Mouse (Mus musculus) spleen, postnatal 4 days (tissue): ENCODE results near the gene Bicc1.
A peak's percentile ranks its signal among the peaks of the same experiment; 100 is the strongest.
"Not testable (repeated sequence)": the region's sequence is repeated elsewhere in the genome, so short reads cannot be mapped to it uniquely, and the experiment has no call there.

Experiments used
- DNase-seq, 2 experiments: peaks; one replicate each; pipeline ENCODE4 v3.0.0; 2022; ENCODE audit warnings: low spot score in 2 of 2

Bicc1 gene

GRCm38 (mm10) chr10:70949254-70950104 lies 210.0 kb downstream of the Bicc1 start:
- DNase-seq = no peak

DNA sequence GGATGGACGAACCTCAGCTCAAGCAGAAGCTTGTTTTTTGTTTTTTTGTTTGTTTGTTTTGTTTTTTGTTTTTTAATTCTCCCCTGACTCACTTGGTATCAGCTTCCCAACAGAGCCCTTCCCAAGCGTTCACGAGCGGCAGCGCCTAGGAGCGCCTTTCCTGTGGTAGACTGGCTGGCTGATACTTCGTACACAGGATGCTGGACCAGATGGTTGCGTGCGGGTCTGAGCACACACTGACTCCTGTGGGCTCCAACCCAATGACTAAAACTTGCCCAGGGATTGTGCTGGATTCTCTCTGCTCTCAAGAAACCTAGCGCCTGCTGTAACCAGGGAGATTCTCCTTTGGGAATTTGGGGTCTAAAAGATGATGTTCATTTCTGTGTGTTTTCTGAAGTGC lies 211.2 kb downstream of the Bicc1 start:
- DNase-seq = no peak

DNA sequence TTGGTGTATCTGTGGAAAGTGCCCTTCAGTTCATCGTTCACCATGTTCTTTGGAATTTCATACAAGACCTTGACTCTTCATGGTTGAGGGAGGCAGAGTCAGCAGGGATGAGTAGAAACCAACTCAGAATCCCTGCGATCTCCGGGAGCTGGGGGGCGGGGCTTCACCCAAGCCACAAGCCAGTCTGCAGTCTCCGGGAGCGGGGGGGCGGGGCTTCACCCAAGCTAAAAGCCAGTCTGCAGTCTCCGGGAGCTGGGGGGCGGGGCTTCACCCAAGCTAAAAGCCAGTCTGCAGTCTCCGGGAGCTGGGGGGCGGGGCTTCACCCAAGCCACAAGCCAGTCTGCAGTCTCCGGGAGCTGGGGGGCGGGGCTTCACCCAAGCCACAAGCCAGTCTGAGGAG lies 213.4 kb downstream of the Bicc1 start:
- DNase-seq = not testable (repeated sequence)

DNA sequence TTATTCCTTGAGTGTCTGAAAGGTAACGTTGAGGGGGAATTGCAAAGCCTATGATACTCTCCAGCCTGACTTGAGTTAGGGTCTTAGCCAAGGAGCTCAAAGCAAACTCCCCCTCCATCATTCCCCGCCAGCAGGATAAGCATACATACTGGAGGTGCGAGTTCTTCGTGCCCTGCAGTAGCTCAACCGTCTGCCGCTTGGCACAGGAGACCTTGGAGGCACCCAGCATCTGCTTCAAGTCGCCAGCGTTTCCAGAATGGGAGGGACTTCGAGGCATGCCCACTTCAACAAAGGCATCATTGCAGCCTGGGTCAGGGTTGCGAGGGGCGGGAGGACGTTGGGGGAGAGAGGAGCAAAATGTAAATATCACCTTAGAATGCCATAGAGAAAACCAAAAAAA lies 214.4 kb downstream of the Bicc1 start:
- DNase-seq = no peak

GRCm38 (mm10) chr10:70941623-70942022 lies 217.9 kb downstream of the Bicc1 start:
- no peak for DNase-seq

- DNase-seq = no peak
Measured at GRCm38 (mm10) chr10:70939751-70940150, 219.7 kb downstream of the Bicc1 start.

DNA sequence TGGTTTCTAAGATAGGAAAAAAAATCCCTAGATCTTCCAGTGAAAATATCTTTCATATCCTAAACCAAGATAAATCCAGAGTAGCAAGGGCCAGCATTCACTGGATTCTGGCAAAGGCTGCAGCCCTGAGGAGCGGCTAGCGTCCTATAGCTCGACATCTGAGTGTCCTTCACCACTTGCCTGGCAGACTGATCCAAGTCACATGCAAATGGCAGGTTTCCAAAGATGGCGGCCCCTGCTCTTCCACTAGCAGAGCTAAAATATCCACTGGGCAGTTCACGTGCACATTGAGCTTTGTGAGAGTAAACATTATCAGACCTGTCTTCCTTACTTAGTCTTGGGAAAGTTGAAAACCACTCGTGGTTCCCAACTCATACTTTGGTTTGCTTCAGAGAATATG lies 222.1 kb downstream of the Bicc1 start:
- DNase-seq = no peak

GRCm38 (mm10) chr10:70936008-70936407 lies 223.5 kb downstream of the Bicc1 start:
- no peak for DNase-seq

DNA sequence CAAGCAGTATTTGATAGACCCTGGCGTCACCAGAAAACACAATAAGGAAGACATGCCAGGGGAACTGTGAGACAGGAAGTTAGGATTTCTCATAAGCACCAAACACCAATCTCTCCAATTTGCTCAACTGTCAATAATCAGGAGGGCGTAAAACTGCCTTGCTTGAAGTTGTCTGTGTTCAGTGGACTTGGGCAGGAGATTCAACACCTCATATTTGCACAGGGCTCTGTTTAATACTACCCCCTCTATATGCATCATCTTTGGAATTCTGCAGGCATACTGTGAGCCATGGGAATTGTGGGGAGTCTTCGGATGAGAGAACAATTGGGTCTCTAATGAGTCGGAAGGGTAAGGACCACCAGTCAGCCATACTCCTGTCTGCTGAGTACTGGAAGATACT lies 233.4 kb downstream of the Bicc1 start:
- no peak for DNase-seq

DNA sequence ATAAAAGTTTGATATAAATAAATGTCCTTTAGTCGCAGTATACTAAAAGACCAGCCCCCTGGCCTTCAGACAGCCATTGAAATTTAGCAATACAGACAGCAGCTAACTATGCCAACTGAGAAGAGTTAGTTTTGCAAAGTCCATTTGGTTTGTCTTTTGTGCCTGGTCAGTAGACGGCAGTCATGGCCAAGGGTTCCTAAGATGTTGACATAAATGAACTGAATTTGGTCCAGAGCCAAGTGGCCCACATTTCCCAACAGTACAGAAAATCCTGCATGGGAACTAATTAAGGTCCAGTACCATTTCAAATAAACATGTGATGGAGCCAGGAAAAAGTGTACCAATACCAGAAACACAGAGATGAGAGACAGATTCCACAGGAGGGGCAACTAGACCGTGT lies 235.2 kb downstream of the Bicc1 start:
- DNase-seq = no peak

DNA sequence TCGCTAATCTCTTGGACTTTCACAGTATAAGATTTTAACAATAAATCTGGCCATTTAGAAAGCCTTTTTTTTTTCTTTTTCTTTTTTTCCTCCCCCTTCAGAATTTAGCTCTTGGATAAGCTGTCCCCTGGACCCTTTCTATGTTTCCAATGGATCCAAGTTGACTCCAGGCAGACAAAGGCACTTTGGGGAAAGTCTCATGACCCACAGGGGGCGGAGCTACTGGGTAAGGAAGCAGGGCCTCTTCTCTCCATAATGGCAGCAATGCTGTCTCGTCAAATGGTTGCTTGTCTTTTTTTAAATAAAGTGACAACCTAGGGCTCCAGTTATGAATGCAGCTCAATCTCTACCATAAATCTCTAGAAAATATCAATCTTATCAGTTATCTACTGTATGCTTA lies 235.6 kb downstream of the Bicc1 start:
- no peak for DNase-seq

DNA sequence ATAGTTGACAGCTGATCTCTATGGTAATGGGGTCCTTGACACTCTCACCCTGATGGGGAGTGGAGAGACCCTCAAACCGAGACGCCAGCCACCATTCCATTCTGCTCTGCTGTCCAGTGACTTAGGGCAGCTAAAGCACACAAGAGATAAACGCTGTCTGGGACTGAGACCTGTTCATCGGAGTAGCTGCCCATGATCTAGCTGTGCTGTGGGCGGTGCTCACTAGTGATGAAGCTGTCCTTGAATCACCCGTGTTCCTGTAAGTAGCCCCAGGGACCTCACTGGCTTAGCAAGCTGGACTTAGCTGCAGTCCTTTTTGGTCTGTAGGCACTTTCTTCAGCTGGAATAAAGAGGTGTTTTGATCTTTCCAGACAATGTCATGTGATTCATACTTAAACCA lies 238.0 kb downstream of the Bicc1 start:
- DNase-seq = no peak

DNA sequence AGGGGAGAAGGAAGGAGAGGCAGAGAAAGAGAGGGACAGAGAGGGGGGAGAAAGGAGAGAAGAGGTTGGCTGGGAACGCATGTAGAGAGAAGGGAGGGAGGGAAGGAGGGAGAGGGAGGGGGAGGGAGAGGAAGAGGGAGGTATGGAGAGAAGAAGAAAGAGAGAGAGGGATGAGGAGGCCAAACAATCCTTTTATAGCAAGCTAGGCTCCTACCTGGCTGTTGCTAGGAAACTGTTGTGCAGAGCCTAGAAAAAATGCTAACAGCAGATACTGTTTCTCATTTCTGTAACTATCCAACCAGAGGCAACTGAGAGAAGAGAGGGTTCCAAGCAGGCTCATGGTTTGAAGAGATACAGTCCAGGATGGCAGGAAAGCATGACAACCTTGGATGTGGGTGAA lies 239.6 kb downstream of the Bicc1 start:
- no peak for DNase-seq

- DNase-seq = no peak
Measured at GRCm38 (mm10) chr10:70919031-70919663, 240.4 kb downstream of the Bicc1 start.

DNA sequence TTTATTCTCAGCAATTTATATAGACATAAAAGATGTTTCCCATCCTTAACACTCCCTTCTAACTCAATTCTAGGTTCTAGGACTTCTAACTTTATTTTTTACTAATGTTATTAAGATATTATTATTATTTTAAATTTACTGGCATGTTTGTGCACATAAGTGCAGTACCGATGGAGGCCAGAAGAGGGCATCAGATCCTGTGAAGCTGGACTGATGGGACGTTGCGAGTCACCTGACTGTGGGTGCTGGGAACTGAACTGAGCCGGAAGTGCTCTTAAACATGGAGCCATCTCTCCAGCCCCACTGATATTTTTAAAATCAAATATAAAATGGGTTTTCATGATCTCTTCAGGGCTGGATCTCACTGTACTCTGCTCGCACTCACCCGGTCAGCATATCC lies 242.8 kb downstream of the Bicc1 start:
- DNase-seq = no peak

DNA sequence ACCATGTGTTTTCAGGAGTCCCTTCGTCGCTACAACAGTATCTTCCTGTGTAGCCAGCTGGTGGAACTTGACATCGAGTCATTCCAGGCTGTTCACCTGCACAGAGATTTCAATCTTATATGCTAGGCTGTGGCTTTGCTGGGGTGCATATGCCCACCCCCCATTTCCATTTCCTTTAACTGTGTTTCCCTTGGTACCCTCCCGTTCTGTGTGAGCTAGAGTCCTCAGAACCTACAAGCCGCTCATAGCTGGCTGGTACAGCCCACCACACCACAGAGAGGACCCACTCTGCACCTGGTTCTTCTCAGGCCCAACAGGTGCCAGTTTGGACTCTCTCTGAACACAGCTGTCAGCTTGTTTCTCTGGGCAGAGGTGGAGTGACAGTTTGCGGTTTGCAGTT lies 244.4 kb downstream of the Bicc1 start:
- no peak for DNase-seq

DNA sequence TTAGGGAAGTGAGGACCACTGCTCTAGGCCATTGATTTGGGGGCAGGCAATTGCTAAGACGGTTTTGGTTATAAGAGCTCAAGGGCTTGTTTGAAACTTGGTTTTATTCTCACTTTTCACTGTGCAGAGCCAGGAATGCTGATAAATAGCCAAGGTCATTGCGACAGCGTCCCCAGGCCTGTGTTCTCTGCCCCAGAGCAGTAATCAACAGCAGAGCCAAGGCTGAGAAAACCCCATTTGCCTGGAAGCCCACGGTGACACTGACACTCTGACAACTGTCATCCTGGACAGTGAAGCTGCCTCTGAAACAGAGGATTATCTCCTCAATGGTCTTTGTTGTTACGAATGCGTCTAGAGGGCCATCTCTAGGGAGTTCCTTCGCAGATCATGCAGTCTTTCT lies 255.6 kb downstream of the Bicc1 start:
- DNase-seq = peak in 1 of 2 experiments; percentile 21

DNA sequence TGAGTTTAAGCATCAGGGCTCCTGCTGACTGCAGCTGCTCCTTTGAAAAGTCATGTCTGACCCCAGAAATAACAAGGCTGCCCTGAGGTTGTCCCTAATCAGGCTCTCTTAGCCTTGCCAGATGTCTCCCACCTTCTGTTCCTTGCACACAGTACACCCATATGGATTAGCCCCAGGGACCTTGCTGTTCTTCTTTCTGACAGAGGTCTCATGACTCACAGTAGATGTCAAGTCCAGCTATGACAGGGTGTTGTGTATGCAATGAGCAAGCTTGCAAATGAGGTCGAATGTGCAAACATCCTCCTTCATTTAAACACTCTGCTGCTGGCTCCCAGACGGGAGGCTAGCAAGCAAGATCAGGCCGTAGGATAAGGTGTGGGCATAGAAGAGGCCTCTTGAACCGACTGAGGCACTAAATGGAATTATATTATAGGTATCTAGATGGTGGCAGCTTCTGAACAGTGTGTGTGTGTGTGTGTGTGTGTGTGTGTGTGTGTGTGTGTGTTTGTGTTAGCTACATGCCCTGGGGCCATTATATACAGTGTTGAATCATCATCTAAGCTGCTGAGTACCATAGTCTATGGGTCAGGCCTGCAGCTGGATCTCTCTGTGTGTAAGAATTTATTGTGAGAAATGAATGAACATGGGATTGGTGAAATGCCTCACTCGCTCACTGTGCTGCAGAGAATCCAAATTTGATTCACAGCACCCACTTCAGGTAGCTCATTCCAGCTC lies 256.6 kb downstream of the Bicc1 start:
- DNase-seq = peak in 1 of 2 experiments; percentile 24

DNA sequence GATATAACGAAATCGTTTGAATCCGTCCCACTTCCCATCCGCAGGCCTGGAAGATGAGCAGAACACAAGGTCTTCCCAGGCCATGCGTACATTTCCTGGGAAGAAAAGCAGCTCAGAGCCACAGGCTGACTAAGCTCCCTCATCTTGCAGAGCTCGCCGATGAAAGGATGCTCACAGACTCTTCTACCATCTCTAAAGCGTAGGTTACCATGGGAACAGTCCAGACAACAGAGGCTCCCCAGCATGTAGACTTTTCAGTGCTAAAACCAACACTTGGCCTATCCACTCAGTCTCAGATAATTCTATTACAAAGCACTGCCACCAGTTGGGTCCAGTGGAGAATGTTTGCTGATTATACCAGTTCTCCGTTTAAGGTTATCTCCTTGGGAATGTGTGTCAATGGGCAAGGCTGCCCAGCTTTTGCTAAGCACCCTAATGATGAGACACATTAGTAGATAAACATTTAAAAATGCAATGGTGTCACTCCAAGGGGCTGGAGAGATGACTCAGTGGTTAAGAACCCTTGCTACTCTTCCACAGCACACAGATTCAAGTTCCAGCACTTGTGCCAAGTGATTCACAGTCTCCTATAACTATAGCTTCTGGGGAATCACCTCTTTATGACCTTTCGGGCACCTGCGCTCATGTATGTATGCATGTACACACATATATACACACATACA lies 258.2 kb downstream of the Bicc1 start:
- peak in 1 of 2 experiments; percentile 27 for DNase-seq

DNA sequence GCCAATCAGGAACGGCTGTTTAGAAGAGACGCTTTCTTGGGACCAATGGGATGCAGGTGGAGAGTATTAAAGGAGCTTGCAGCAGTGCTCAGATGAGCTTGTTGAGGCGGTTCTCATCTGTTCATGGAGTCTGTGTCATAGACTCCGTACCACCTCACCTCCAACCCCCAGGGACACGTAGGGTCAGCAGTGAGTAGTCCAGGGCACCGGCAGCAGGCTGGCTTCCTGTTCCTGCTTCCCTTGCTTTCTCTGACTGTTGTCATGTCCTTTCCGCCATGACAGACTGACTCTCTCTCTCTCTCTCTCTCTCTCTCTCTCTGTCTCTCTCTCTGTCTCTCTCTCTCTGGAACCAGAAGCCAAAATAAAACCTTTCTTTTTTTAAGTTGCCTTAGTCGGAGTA lies 263.6 kb downstream of the Bicc1 start:
- peak in 1 of 2 experiments; percentile 53 for DNase-seq

DNA sequence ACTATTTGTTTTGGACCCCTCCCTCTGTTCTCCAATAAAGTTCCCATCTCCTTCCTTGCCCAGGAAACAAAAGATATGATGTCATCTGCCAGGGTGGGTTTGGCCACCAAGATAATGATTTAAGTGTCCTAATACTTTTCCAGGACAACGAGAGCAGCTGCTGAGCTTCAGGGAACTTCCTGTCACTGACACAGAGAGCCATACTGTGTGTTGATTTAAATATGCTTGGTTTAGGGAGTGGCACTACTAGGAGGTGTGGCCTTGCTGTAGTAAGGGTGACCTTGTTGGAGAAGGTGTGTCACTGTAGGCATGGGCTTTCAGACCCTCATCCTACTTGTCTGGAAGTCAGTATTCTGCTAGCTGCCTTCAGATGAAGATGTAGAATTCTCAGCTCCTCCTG lies 281.5 kb downstream of the Bicc1 start:
- no peak for DNase-seq

GRCm38 (mm10) chr10:70877631-70878030 lies 281.9 kb downstream of the Bicc1 start:
- DNase-seq = no peak
